Mouse (Mus musculus) neural tube, embryonic 11.5 days (tissue): ENCODE measurements at regions not wholly inside any gene's neighbourhood (a gene's known extent, or its start where the extent isn't known, plus 50 kb on each side); places are given as distances from the start of the nearest gene placed in this dataset.

Experiments used
- ATAC-seq: fragments of 200-750 bp; cut with Nextera tagmentation; 2 replicates; pipeline ENCODE4 v1.8.0; 2017; ENCODE audit warnings: moderate number of reproducible peaks, mild to moderate bottlenecking, moderate TSS enrichment, moderate library complexity; ENCODE audit not compliant: insufficient read depth, low FRiP score, low TSS enrichment
- DNase-seq: peaks from one replicate; pipeline ENCODE4 v3.0.0-alpha.2; 2015; ENCODE audit warnings: low spot score
- H3K27ac ChIP-seq: fragments of 300-500 bp; sonication (generic); 2 replicates; pipeline ENCODE4 v1.5.1; 2014; ENCODE audit warnings: low read depth, mild to moderate bottlenecking, low read length
- H3K27me3 ChIP-seq: fragments of 300-500 bp; sonication (generic); 2 replicates; pipeline ENCODE4 v1.6.1; 2014; ENCODE audit warnings: mild to moderate bottlenecking, low read length, mixed read lengths; ENCODE audit not compliant: control insufficient read depth, insufficient read depth
- H3K36me3 ChIP-seq: fragments of 300-500 bp; sonication (generic); 2 replicates; pipeline ENCODE4 v1.6.1; 2014; ENCODE audit warnings: mild to moderate bottlenecking, low read length, moderate library complexity, mixed read lengths; ENCODE audit not compliant: control insufficient read depth, insufficient read depth
- H3K4me1 ChIP-seq: fragments of 300-500 bp; sonication (generic); 2 replicates; pipeline ENCODE4 v1.6.1; 2014; ENCODE audit warnings: low read length, mixed read lengths; ENCODE audit not compliant: control insufficient read depth, insufficient read depth
- H3K4me2 ChIP-seq: fragments of 300-500 bp; sonication (generic); 2 replicates; pipeline ENCODE4 v1.6.1; 2014; ENCODE audit warnings: low read depth, mild to moderate bottlenecking, moderate library complexity
- H3K4me3 ChIP-seq: fragments of 300-500 bp; sonication (generic); 2 replicates; pipeline ENCODE4 v1.5.1; 2014; ENCODE audit warnings: low read depth, low read length
- H3K9ac ChIP-seq: fragments of 300-500 bp; sonication (generic); 2 replicates; pipeline ENCODE4 v1.6.1; 2014; ENCODE audit warnings: mild to moderate bottlenecking, low read length
- H3K9me3 ChIP-seq: fragments of 300-500 bp; sonication (generic); 2 replicates; pipeline ENCODE4 v1.6.1; 2016; ENCODE audit warnings: low read length; ENCODE audit not compliant: control insufficient read depth
- WGBS: fragments of 180-500 bp; shearing (Covaris S2); extraction: QIAGEN DNeasy Blood & Tissue Kit; methylation state at CpG from one replicate; pipeline ENCODE4 v1.1.7; 2014; 5-methylcytosine and 5-hydroxymethylcytosine counted together

DNA sequence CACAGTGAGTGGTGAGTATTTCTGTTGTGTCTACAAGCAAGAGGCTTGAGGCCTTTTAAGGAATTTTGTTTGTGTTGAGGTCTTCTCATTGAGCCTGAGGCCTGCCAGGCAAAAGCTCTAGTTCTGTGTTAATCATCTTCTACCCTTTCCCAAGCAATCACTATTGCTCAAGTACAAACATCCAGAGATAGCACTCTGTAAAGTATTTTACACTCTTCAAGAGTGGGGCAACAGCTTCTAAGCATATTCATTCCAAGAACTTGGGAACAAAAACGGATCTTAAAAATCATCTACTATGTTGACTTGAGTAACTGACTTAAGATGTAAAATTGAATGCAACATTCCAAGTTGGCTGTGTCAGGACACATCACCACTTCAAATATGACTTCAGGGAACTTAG is 378.7 kb upstream of the Gm5148 start:
- Histone ChIP-seq H3K9me3 (no peaks in the 10 kb centered on the region), H3K27ac (no peak overlapping the region), H3K4me2 (no peak overlapping the region), H3K4me1 (no peaks in the 10 kb centered on the region), H3K9ac (no peak overlapping the region), H3K4me3 (no peak overlapping the region), H3K27me3 (no peaks in the 10 kb centered on the region), H3K36me3 (no peaks in the 10 kb centered on the region)
- DNase-seq: no peak
- WGBS: 79% methylated on average over 1 of the region's 1 CpGs
- ATAC-seq: no peak

DNA sequence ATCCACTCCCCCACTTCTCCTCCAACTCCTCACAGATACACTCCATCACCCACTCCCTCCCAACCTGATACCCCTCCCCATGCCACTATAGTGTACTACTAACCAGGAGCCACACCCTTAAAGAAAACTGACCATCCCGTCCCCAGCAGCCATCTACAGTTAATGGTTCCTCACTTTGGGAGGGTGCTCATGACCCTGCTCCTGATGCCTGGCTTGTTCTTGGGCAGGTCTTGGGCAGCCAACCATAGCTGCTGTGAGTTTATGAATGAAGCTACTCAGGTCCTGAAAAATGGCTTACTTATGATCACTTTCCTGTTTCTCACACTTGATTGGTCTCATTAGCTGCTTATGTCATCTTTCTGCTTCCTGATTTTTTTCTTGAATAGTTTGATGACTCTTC is 377.9 kb upstream of the Gm5148 start:
- no peak for DNase-seq
- 81% methylated on average over 1 of the region's 1 CpGs for WGBS
- H3K27ac ChIP-seq: no peak overlapping the region

DNA sequence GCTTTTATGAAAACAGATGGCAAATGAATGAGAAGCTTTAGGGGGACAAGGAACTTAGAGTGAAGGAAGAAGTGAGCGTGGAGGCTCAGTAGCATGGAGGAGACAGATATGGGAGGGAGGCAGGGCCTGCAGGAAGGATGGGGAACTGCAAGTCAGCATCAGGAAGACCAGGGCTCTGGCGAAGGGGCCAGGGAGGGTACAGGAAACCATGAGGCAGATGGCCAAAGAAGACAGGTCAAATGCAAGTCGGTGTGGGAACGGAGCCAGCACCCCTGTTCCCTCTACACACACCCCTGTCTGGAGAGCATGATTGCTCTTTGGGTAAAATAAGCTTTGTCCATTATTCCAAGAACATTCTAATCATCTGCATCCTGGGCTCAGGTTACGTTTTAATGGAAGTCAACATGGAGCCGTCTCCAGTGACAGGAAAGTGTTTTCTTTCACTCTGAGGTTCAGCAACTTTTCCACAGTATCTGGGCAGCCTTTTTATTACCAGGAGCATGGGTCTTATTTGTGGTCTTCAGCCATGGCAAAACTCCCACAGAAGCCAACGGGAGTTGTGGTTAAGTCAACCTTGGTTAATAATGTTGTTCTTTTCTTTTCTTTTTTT is 370.2 kb upstream of the Gm5148 start:
- Histone ChIP-seq H3K4me2 (no peak overlapping the region), H3K4me3 (no peak overlapping the region), H3K9ac (no peak overlapping the region), H3K27me3 (no peaks in the 10 kb centered on the region), H3K27ac (no peak overlapping the region), H3K4me1 (no peaks in the 10 kb centered on the region), H3K9me3 (no peaks in the 10 kb centered on the region), H3K36me3 (no peaks in the 10 kb centered on the region)
- 74% methylated on average over 7 of the region's 7 CpGs for WGBS
- DNase-seq (no peak), ATAC-seq (no peak)

More for the DNA sequence above, 377.9 kb upstream of the Gm5148 start:
- Histone ChIP-seq H3K9ac (no peak overlapping the region), H3K4me2 (no peak overlapping the region), H3K4me3 (no peak overlapping the region), H3K36me3 (no peaks in the 10 kb centered on the region), H3K9me3 (no peaks in the 10 kb centered on the region), H3K27me3 (no peaks in the 10 kb centered on the region), H3K4me1 (no peaks in the 10 kb centered on the region)
- no peak for ATAC-seq

DNA sequence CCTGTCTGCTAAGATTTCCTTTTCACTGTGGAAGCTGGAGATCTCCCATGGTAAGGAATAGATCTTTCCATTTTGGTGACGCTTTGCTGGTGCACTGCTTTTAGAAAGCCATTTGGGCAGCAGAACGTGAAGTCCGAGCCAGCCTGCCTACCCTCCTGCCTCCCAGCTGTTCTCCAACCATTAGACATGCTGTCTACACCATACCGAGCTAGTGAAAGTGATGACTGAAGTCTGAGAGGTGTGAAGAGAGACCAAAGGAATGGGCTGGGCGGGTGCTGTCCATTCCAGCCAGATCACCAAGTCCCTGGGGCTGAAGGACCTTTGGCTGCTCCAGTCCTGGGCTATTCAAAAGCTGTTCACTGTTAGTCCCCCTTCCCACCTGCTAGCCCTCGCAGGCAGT is 360.3 kb upstream of the Gm5148 start:
- DNase-seq: no peak

DNA sequence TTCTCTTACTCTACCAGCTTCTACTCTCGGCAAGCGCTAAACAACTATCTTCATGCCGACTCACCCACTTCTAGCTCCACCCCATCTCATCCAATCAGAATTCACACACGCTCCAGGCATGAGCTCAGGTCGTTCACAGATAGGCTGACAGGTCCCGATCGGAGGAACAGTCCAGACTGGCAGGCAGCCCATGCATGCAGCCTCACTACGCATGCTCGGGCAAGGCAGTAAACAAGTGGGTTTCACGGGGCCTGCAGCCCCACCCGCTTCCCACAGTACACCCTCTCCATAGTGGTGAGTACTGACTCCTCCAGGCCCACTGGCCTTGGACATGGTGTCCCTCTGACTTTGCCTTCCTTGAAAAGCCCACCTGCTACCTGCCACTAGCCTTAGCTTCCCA is 358.1 kb upstream of the Gm5148 start:
- Histone ChIP-seq H3K4me1 (no peaks in the 10 kb centered on the region), H3K4me3 (no peak overlapping the region), H3K27me3 (no peaks in the 10 kb centered on the region), H3K36me3 (no peaks in the 10 kb centered on the region), H3K27ac (no peak overlapping the region), H3K9ac (no peak overlapping the region), H3K4me2 (no peak overlapping the region), H3K9me3 (no peaks in the 10 kb centered on the region)
- DNase-seq (no peak), ATAC-seq (no peak)
- WGBS: 88% methylated on average over 11 of the region's 11 CpGs

More for the DNA sequence above, 360.3 kb upstream of the Gm5148 start:
- no peaks in the 10 kb centered on the region for H3K27me3 ChIP-seq
- 45% methylated on average over 6 of the region's 6 CpGs for WGBS
- H3K36me3 ChIP-seq: no peaks in the 10 kb centered on the region
- no peak for ATAC-seq
- no peaks in the 10 kb centered on the region for H3K4me1 ChIP-seq
- no peaks in the 10 kb centered on the region for H3K9me3 ChIP-seq
- H3K4me3 ChIP-seq: no peak overlapping the region
- H3K4me2 ChIP-seq: no peak overlapping the region
- no peak overlapping the region for H3K9ac ChIP-seq
- no peak overlapping the region for H3K27ac ChIP-seq

DNA sequence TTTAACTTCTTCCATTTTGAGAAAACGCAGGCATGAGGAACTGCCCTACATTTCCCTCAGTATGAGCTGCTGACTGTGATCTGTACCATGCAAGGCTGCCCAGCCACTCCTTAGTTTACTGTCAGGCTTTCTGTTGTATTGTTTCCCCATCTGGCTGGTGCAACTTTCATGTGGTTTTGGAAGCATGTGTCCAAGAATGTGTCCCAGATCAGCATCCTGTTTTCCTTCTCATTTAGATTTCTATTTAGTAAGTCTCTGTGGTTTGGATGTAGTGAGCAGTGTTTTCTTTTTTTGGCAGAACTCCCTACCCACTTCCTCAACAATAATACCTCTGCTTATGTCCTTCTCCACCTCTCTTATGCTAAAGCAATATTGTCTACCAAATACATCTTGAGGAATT is 352.5 kb upstream of the Gm5148 start:
- WGBS: 79% methylated on average over 1 of the region's 1 CpGs
- no peak overlapping the region for H3K9ac ChIP-seq
- DNase-seq: no peak
- no peaks in the 10 kb centered on the region for H3K9me3 ChIP-seq
- H3K27me3 ChIP-seq: no peaks in the 10 kb centered on the region
- ATAC-seq: no peak
- H3K4me3 ChIP-seq: no peak overlapping the region
- H3K4me2 ChIP-seq: no peak overlapping the region
- no peaks in the 10 kb centered on the region for H3K36me3 ChIP-seq
- H3K27ac ChIP-seq: no peak overlapping the region
- H3K4me1 ChIP-seq: no peaks in the 10 kb centered on the region

DNA sequence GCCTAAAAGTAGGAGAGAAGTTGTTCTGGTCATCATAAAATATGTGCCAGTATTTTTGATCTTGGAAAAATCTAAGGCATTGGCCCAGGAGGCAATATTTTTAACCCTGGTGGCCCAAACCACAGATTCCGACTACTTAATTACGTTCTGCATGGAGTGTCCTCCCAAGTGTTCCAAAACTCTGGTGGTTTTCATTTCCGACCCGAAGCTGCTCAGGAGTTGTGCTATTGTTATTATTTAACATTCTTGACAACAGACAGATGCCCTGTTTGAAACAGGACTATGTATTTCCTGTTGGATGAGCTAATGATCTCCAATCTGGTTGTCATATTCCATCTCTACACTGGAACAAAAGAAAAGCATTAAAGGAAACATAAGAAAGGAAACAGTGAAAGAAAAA is 349.7 kb upstream of the Gm5148 start:
- no peaks in the 10 kb centered on the region for H3K4me1 ChIP-seq
- DNase-seq (no peak), ATAC-seq (no peak)
- H3K9ac ChIP-seq: no peak overlapping the region
- H3K4me3 ChIP-seq: no peak overlapping the region
- no peak overlapping the region for H3K4me2 ChIP-seq
- no peak overlapping the region for H3K27ac ChIP-seq
- H3K27me3 ChIP-seq: no peaks in the 10 kb centered on the region
- WGBS: 83% methylated on average over 4 of the region's 4 CpGs
- H3K9me3 ChIP-seq: no peaks in the 10 kb centered on the region
- H3K36me3 ChIP-seq: no peaks in the 10 kb centered on the region

DNA sequence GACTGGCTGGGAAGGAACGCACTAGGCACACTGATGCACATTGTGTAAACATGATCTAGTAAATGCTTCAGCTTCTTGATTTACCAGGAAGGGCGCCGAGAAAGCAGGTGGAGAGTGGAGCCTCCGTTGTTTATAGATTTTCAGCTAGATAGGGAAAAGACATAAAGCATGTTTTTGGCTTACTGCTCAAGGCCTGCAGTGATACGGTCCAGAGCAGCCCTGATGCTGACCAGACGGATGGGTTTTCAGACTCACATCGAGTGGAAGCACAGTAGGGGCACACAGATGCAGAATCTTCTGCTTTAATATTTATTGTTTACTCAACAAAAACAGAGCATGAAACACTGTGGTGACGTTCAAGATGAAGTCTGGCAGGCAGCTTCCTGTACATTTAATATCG is 331.3 kb upstream of the Gm5148 start:
- no peak overlapping the region for H3K27ac ChIP-seq
- ATAC-seq (no peak), DNase-seq (no peak)
- H3K27me3 ChIP-seq: no peaks in the 10 kb centered on the region
- no peak overlapping the region for H3K9ac ChIP-seq
- WGBS: 88% methylated on average over 9 of the region's 9 CpGs
- no peaks in the 10 kb centered on the region for H3K36me3 ChIP-seq
- H3K4me3 ChIP-seq: no peak overlapping the region
- no peak overlapping the region for H3K4me2 ChIP-seq
- no peaks in the 10 kb centered on the region for H3K9me3 ChIP-seq
- no peaks in the 10 kb centered on the region for H3K4me1 ChIP-seq

DNA sequence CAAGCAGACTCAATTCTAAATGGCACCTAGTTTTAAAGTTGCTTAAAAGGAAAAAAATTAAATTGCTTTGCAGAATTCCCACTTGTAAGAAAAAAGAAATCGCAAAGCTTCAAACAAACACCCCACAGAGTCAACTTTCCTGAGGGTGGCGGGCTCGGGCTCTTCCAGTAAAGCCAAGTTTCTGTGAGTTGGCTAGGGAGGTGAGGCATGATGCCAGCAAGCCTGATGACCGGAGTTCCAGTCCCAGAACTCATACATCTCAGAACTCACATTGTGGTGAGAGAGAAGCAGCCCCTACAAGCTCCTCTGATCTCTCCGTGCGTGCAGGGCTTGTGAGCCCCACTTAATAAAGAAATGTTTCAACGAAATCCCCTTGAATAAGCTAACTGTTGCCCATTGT is 328.7 kb upstream of the Gm5148 start:
- H3K27me3 ChIP-seq: no peaks in the 10 kb centered on the region
- ATAC-seq (no peak), DNase-seq (no peak)
- no peak overlapping the region for H3K4me3 ChIP-seq
- WGBS: 93% methylated on average over 7 of the region's 7 CpGs
- no peak overlapping the region for H3K9ac ChIP-seq
- no peaks in the 10 kb centered on the region for H3K4me1 ChIP-seq
- H3K9me3 ChIP-seq: no peaks in the 10 kb centered on the region
- no peaks in the 10 kb centered on the region for H3K36me3 ChIP-seq
- H3K27ac ChIP-seq: no peak overlapping the region
- H3K4me2 ChIP-seq: no peak overlapping the region
